Mouse (Mus musculus) ovary, postnatal 14 days (tissue): Measurements from ENCODE around the gene Serpina3n.
"Not testable (repeated sequence)": the region's sequence is repeated elsewhere in the genome, so short reads cannot be mapped to it uniquely, and the experiment has no call there.

ENCODE experiments used
- DNase-seq: peaks from one replicate; pipeline ENCODE4 v3.0.0; 2022; ENCODE audit warnings: low spot score

The Serpina3n gene

GRCm38 (mm10) chr12:104433951-104434735, 27.6 kb downstream of the Serpina3n start:
- DNase-seq, result no peak

GRCm38 (mm10) chr12:104440087-104440760, 33.7 kb downstream of the Serpina3n start:
- DNase-seq, result peak; percentile 96

- DNase-seq, result no peak
Observed at GRCm38 (mm10) chr12:104443716-104444115, 37.2 kb downstream of the Serpina3n start.

DNA sequence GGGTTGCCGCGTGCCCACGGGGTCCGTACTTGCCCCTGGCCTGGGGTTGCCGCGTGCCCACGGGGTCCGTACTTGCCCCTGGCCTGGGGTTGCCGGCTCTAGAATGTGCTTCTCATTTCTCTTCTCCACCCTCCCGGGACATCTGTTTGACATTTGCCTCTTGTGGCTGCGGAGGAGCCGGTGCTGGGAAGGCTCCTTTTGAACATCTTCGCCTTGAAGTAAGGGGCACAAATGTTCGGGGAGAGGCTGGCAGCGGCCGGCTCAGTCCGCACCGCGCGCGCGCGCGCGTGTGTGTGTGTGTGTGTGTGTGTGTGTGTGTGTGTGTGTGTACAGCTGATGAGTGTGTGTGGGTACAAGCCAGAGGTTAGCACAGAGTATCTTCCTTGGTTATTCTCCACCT, 40.5 kb downstream of the Serpina3n start:
- not testable (repeated sequence) for DNase-seq

DNA sequence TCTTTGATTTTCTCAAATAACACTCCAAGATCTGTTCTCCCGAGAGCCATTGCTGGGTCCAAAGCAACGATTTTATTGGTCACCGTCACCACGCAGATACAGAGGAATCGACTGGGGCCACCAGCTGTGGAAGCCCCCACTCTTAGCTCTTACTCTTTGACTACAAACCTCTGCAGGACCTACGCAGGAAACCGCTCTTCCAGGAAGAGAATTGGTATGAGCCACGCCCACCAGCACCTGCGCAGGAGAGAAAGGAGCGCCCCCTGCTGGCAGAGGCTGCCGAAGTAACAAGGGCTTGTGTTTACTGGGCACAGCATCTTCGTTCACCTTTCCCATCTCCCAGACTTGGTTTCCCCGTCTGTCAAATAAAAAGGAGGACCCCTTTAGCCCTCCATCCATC, 41.6 kb downstream of the Serpina3n start:
- DNase-seq, result no peak

- DNase-seq, result no peak
Observed at GRCm38 (mm10) chr12:104450257-104450656, 43.7 kb downstream of the Serpina3n start.

DNA sequence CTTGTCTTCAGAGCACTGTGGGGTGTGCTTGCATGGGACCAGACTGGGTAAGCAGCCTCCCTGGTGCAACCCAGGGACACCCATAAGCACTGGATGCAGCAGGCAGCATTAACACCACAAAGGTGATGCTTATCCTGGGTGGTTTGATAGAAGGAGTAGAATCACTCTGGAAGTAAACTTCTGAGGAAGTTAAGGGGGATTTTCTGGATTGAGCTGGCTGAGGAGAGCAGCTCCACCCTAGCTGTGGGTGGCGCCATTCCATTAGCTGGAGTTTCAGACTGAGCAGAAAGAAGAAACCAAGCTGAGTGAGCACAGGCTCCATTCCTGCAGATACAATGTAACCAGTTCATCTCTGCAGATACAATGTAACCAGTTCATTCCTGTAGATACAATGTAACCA, 46.5 kb downstream of the Serpina3n start:
- no peak for DNase-seq

- DNase-seq, result no peak
Observed at GRCm38 (mm10) chr12:104459377-104459776, 52.8 kb downstream of the Serpina3n start.

- DNase-seq, result no peak
Observed at GRCm38 (mm10) chr12:104461372-104461771, 54.8 kb downstream of the Serpina3n start.
